Mouse (Mus musculus): ENCODE measurements around the gene Golt1a.

DNA sequence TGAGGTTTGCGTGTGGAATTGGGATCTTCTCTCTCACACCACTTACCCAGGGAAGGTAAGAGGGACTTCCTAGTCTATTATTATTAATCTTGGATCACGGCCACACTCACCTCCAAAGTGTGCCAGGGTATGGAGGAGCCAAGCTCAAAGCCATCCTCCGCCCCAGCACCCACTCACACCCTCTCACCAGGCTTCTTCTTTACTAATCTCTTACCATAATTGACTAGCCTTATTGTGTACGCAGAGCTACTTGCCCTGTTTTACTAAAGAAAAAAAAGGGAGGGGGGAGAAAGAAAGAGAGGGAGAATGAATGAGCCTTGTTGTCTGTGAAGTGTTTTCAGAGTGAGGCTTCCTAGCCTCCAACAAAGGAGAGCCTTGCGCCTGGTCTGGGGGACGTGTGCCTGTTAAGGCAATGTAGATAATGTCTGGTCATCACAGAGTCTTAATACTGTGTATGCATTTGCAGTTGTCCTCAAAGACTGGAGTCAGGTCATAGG, 18.7 kb downstream of the Golt1a start:
- no peak for TF ChIP-seq CTCF (IDR thresholded peaks at IDR 0.05; ENCODE audit: borderline replicate concordance, control insufficient read depth, extremely low read depth, insufficient read depth, low read length, poor library complexity)
- no peak for TF ChIP-seq POLR2A (IDR thresholded peaks at IDR 0.05; ENCODE audit: control insufficient read depth, extremely low read depth, insufficient read depth, low read length, poor library complexity)
